Mouse (Mus musculus) midbrain, embryonic 14.5 days (tissue): Measurements from ENCODE around the gene Fam155a. TPM values are rescaled to one million over a fixed set of nuclear protein-coding genes. Genes with fewer than 3 reads are reported as not detected.

Source experiments
- ATAC-seq: fragments of 200-750 bp; cut with Nextera tagmentation; 2 replicates; pipeline ENCODE4 v1.8.0; 2017; ENCODE audit warnings: moderate number of reproducible peaks, moderate library complexity; ENCODE audit not compliant: low FRiP score, low TSS enrichment
- DNase-seq: peaks from one replicate; pipeline ENCODE4 v3.0.0-alpha.2; 2015
- H3K27ac ChIP-seq: fragments of 300-500 bp; sonication (generic); replicated peaks from 2 replicates; pipeline ENCODE4 v1.5.1; 2014; ENCODE audit warnings: mild to moderate bottlenecking, low read depth, low read length, moderate library complexity
- H3K27me3 ChIP-seq: fragments of 300-500 bp; sonication (generic); 2 replicates; pipeline ENCODE4 v1.6.1; 2014; ENCODE audit warnings: low read length, control low read depth, mixed read lengths; ENCODE audit not compliant: control insufficient read depth, insufficient read depth
- H3K36me3 ChIP-seq: fragments of 300-500 bp; sonication (generic); 2 replicates; pipeline ENCODE4 v1.6.1; 2014; ENCODE audit warnings: low read length, control low read depth; ENCODE audit not compliant: control insufficient read depth, insufficient read depth
- H3K4me1 ChIP-seq: fragments of 300-500 bp; sonication (generic); 2 replicates; pipeline ENCODE4 v1.6.1; 2014; ENCODE audit warnings: mild to moderate bottlenecking, antibody characterized with exemption, low read length, control low read depth; ENCODE audit not compliant: control insufficient read depth, insufficient read depth
- H3K4me2 ChIP-seq: fragments of 300-500 bp; sonication (generic); 2 replicates; pipeline ENCODE4 v1.6.1; 2014; ENCODE audit warnings: mild to moderate bottlenecking, low read length, moderate library complexity
- H3K4me3 ChIP-seq: fragments of 300-500 bp; sonication (generic); replicated peaks from 2 replicates; pipeline ENCODE4 v1.5.1; 2014; ENCODE audit warnings: low read depth, low read length
- H3K9ac ChIP-seq: fragments of 300-500 bp; sonication (generic); replicated peaks from 2 replicates; pipeline ENCODE4 v1.6.1; 2014; ENCODE audit warnings: mild to moderate bottlenecking, low read length, moderate library complexity
- H3K9me3 ChIP-seq: fragments of 300-500 bp; sonication (generic); 2 replicates; pipeline ENCODE4 v1.6.1; 2016; ENCODE audit warnings: low read length, control low read depth, mixed read lengths; ENCODE audit not compliant: control insufficient read depth
- WGBS: fragments of 180-500 bp; shearing (Covaris S2); extraction: QIAGEN DNeasy Blood & Tissue Kit; methylation state at CpG from one replicate; pipeline ENCODE4 v1.1.7; 2014; 5-methylcytosine and 5-hydroxymethylcytosine counted together
- polyA plus RNA-seq: library from polyadenylated mRNA; unstranded; fragments of >200 nt; fragmentation: Nextera tagmentation; extraction: Ambion mirVana; gene quantifications from 2 replicates; pipeline ENCODE4 v1.2.1, GENCODE M21; 2014

Fam155a gene
- polyA plus RNA-seq, 1 experiment from 2014 or later, result 30.2 TPM

GRCm38 (mm10) chr8:9493557-9494224, 277.3 kb downstream of the Fam155a start:
- no peaks in the 10 kb centered on the region for H3K27me3 ChIP-seq
- DNase-seq (peak; percentile 65), ATAC-seq (peak; percentile 53; the same call in 1 of the 2 replicates)
- no peaks in the 10 kb centered on the region for H3K36me3 ChIP-seq
- no peak overlapping the region for H3K4me3 ChIP-seq
- H3K27ac ChIP-seq, result peak overlapping the region; percentile 70
- 43% methylated on average over 8 of the region's 8 CpGs for WGBS
- no peak overlapping the region for H3K4me2 ChIP-seq
- H3K4me1 ChIP-seq, result peaks cover 9% of the 10 kb centered on the region
- 0 out of 2 replicates have a peak overlapping the region, but pooled peaks have one; percentile 6 for H3K9ac ChIP-seq
- H3K9me3 ChIP-seq, result no peaks in the 10 kb centered on the region

DNA sequence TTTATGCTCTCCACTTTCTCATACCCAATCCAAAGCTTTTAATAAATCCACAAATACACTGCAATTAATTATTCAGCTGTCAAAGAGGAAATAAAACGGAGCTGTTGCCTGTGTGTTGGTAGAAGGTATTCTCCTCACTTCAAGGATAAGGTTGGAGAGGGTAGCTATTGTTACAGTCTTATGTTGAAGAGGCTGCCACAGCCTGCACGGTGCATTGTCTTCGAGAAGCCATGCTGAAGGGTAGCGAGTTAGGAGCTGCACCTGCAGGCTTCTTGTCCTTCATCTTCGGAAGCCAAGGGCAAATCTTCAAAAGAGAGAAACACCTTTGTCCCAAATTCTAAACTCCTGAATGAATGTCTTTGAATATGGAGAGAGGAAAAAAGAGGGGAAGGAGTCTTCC, 288.4 kb downstream of the Fam155a start:
- H3K27ac ChIP-seq, result 0 out of 2 replicates have a peak overlapping the region, but pooled peaks have one; percentile 52

GRCm38 (mm10) chr8:9471290-9471689, 299.7 kb downstream of the Fam155a start:
- Histone ChIP-seq H3K9ac (no peak overlapping the region), H3K4me3 (no peak overlapping the region), H3K27me3 (no peaks in the 10 kb centered on the region), H3K4me1 (no peaks in the 10 kb centered on the region), H3K9me3 (no peaks in the 10 kb centered on the region), H3K36me3 (no peaks in the 10 kb centered on the region), H3K27ac (peak overlapping the region; percentile 37; the same call in 1 of the 2 replicates), H3K4me2 (no peak overlapping the region)
- ATAC-seq (no peak), DNase-seq (no peak)
- 56% methylated on average over 5 of the region's 5 CpGs for WGBS

More for the DNA sequence above, 288.4 kb downstream of the Fam155a start:
- Histone ChIP-seq H3K4me1 (0 out of 2 replicates have a peak, but pooled peaks cover 3% of the 10 kb centered on the region), H3K9ac (no peak overlapping the region), H3K4me3 (no peak overlapping the region), H3K36me3 (no peaks in the 10 kb centered on the region), H3K27me3 (no peaks in the 10 kb centered on the region), H3K4me2 (no peak overlapping the region), H3K9me3 (no peaks in the 10 kb centered on the region)
- DNase-seq, result peak; percentile 37
- no peak for ATAC-seq
- 61% methylated on average over 5 of the region's 5 CpGs for WGBS

- no peak for DNase-seq
- Histone ChIP-seq H3K27ac (no peak overlapping the region), H3K4me3 (no peak overlapping the region), H3K4me2 (no peak overlapping the region), H3K9ac (no peak overlapping the region), H3K9me3 (no peaks in the 10 kb centered on the region), H3K4me1 (no peaks in the 10 kb centered on the region), H3K36me3 (no peaks in the 10 kb centered on the region), H3K27me3 (no peaks in the 10 kb centered on the region)
- no peak for ATAC-seq
- WGBS, result 81% methylated on average over 3 of the region's 3 CpGs
Observed at GRCm38 (mm10) chr8:9470114-9470513, 300.8 kb downstream of the Fam155a start.

- Histone ChIP-seq H3K4me3 (no peak overlapping the region), H3K4me2 (no peak overlapping the region), H3K27ac (no peak overlapping the region), H3K27me3 (no peaks in the 10 kb centered on the region), H3K36me3 (no peaks in the 10 kb centered on the region), H3K4me1 (no peaks in the 10 kb centered on the region), H3K9ac (no peak overlapping the region), H3K9me3 (no peaks in the 10 kb centered on the region)
- 73% methylated on average over 4 of the region's 4 CpGs for WGBS
- DNase-seq (no peak), ATAC-seq (no peak)
Observed at GRCm38 (mm10) chr8:9461111-9461510, 309.9 kb downstream of the Fam155a start.

DNA sequence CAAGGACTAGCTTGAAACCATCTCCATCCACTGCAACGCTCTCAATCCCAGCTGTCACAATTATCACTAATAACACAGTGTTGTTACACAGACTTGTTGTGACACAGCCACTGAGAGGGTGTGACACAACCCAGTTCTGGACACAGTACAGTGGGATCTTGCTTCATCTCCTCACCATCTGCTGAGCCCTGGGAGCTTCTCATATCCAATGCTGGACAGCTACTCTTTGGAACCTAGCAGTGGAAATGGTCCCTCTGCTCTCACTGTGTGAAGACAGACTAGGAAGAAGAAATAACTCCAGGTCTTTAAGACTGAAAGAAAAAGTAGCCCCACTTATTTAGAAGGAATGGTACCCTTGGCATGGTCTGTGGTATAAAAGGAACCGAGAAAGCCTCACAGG, 310.3 kb downstream of the Fam155a start:
- Histone ChIP-seq H3K9me3 (no peaks in the 10 kb centered on the region), H3K4me2 (no peak overlapping the region), H3K27me3 (no peaks in the 10 kb centered on the region), H3K36me3 (no peaks in the 10 kb centered on the region), H3K4me1 (no peaks in the 10 kb centered on the region), H3K4me3 (no peak overlapping the region), H3K27ac (no peak overlapping the region), H3K9ac (no peak overlapping the region)
- DNase-seq, result no peak
- ATAC-seq, result no peak
- WGBS, result 88% methylated on average over 2 of the region's 2 CpGs

DNA sequence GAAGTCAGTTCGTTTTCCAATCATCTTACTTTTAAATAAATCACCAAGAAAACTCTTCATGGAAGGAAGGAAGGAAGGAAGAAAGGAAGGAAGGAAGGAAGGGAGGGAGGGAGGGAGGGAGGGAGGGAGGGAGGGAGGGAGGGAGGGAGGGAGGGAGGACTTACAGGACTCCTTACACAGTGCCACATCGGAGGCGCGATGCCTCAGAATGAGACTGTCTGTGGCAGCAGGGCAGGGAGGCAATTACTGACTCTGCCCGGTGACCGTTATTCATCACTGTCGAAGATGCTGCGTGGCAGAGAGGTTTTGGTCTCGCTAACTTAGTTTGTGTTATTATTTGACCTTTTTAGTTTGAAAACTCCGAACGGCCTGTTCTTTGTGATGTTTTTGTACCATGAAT, 312.3 kb downstream of the Fam155a start:
- H3K4me2 ChIP-seq, result no peak overlapping the region
- ATAC-seq (no peak), DNase-seq (no peak)
- 90% methylated on average over 11 of the region's 11 CpGs for WGBS
- no peaks in the 10 kb centered on the region for H3K4me1 ChIP-seq
- no peak overlapping the region for H3K9ac ChIP-seq
- H3K27ac ChIP-seq, result no peak overlapping the region
- H3K9me3 ChIP-seq, result no peaks in the 10 kb centered on the region
- no peaks in the 10 kb centered on the region for H3K27me3 ChIP-seq
- no peaks in the 10 kb centered on the region for H3K36me3 ChIP-seq
- no peak overlapping the region for H3K4me3 ChIP-seq

GRCm38 (mm10) chr8:9455138-9455537, 315.8 kb downstream of the Fam155a start:
- no peaks in the 10 kb centered on the region for H3K27me3 ChIP-seq
- DNase-seq, result no peak
- no peak overlapping the region for H3K4me2 ChIP-seq
- no peaks in the 10 kb centered on the region for H3K4me1 ChIP-seq
- ATAC-seq, result no peak
- no peak overlapping the region for H3K9ac ChIP-seq
- H3K9me3 ChIP-seq, result no peaks in the 10 kb centered on the region
- no peak overlapping the region for H3K4me3 ChIP-seq
- H3K36me3 ChIP-seq, result no peaks in the 10 kb centered on the region
- no peak overlapping the region for H3K27ac ChIP-seq
- WGBS, result 72% methylated on average over 4 of the region's 4 CpGs

DNA sequence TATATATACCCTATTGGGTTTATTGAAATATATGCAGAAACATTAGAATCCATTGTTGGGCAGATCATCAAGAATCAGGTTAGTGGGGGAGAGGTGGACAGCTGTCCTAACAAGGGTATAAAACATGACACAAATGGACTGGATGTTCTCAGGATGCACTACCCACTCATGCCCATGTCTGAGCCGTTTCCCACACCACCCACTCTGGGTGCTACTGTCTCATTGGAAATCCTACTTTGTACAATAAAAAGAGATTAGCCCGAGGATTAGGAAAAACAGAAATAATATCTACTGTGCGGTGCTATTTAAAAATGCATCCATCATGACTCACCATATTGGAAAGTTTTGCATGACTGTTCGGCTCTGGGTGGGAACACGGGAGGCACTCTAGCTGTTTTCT, 317.2 kb downstream of the Fam155a start:
- Histone ChIP-seq H3K36me3 (no peaks in the 10 kb centered on the region), H3K27ac (no peak overlapping the region), H3K9me3 (no peaks in the 10 kb centered on the region), H3K27me3 (no peaks in the 10 kb centered on the region), H3K4me1 (peaks cover 2% of the 10 kb centered on the region; the same call in 1 of the 2 replicates), H3K4me2 (no peak overlapping the region), H3K9ac (no peak overlapping the region), H3K4me3 (no peak overlapping the region)
- DNase-seq (no peak), ATAC-seq (no peak)
- 86% methylated on average over 5 of the region's 5 CpGs for WGBS
